Mouse (Mus musculus): ENCODE results near the gene Ica1.

GRCm38 (mm10) chr6:8661404-8661803, 116.9 kb downstream of the Ica1 start:
- TF ChIP-seq FLI1 (IDR thresholded peaks at IDR 0.05; ENCODE audit: low read length) (no peak), GATA1 (IDR thresholded peaks at IDR 0.05; ENCODE audit: borderline replicate concordance, low read length) (no peak)
